Mouse (Mus musculus): ENCODE results near the gene Dkkl1.

Dkkl1 gene

GRCm38 (mm10) chr7:45167761-45168445 lies 44.0 kb downstream of the Dkkl1 start:
- DNase-seq (ENCODE audit: low read depth), result no peak

GRCm38 (mm10) chr7:45166950-45167401 lies 45.0 kb downstream of the Dkkl1 start:
- no peak for DNase-seq (ENCODE audit: low read depth)

- DNase-seq (ENCODE audit: low read depth), result no peak
Observed at GRCm38 (mm10) chr7:45165701-45166100, 46.2 kb downstream of the Dkkl1 start.

- DNase-seq (ENCODE audit: low read depth), result no peak
Observed at GRCm38 (mm10) chr7:45164833-45165232, 47.1 kb downstream of the Dkkl1 start.

GRCm38 (mm10) chr7:45163735-45164490 lies 48.0 kb downstream of the Dkkl1 start, which contains the start of gene Slc17a7:
Gene Slc17a7 (plus strand): TSS chr7:45163949.
- peak; percentile 73 for DNase-seq (ENCODE audit: low read depth)

GRCm38 (mm10) chr7:45162996-45163615 lies 48.8 kb downstream of the Dkkl1 start:
- DNase-seq (ENCODE audit: low read depth), result no peak

- DNase-seq (ENCODE audit: low read depth), result no peak
Observed at GRCm38 (mm10) chr7:45162551-45162950, 49.4 kb downstream of the Dkkl1 start.

- DNase-seq (ENCODE audit: low read depth), result peak; percentile 91
Observed at GRCm38 (mm10) chr7:45161612-45162473, 50.1 kb downstream of the Dkkl1 start.

GRCm38 (mm10) chr7:45160866-45161265 lies 51.1 kb downstream of the Dkkl1 start:
- no peak for DNase-seq (ENCODE audit: low read depth)

- DNase-seq (ENCODE audit: low read depth), result no peak
Observed at GRCm38 (mm10) chr7:45160316-45160800, 51.6 kb downstream of the Dkkl1 start.

- DNase-seq (ENCODE audit: low read depth), result no peak
Observed at GRCm38 (mm10) chr7:45158991-45159390, 53.0 kb downstream of the Dkkl1 start.

All from induced T-regulatory cell, adult 2 months (primary cell).